Mouse (Mus musculus) spleen, adult 12 weeks (tissue): ENCODE measurements around the gene Gbp5.
"Not testable (repeated sequence)": the region's sequence is repeated elsewhere in the genome, so short reads cannot be mapped to it uniquely, and the experiment has no call there.

ENCODE experiments used
- DNase-seq: peaks from one replicate; pipeline ENCODE4 v3.0.0; 2022; ENCODE audit warnings: low spot score

Gbp5 gene

DNA sequence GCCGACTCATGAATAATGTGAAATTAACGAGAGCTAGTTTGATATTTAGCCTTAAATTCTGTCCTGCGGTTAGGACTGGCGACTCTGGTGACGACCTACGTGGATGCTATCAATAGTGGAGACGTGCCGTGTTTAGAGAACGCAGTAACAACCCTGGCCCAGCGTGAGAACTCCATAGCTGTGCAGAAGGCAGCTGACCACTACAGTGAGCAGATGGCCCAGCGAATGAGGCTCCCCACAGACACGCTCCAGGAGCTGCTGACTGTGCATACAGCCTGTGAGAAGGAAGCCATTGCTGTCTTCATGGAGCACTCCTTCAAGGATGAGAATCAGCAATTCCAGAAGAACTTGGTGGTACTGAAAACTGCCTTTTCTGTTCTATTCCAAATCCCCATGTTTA, 49.0 kb downstream of the Gbp5 start:
- DNase-seq = not testable (repeated sequence)

DNA sequence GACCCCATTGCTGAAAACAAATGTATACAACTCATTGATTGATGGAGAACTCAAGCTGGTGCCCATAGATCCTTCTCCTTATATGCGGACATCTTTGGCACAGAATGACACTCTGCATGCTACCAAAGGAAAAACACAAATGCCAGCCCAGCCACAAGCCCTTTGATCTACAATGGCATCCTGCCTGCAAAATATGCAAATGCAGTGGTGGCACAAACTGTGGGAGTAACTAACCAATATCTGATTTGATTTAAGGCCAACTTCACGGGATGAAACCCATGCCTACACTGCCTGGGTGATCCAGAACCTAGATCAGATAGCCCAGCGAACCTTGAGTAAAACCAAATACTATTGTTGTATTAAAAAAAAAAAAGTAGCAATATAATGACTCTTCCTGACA, 52.9 kb downstream of the Gbp5 start:
- DNase-seq = no peak

DNA sequence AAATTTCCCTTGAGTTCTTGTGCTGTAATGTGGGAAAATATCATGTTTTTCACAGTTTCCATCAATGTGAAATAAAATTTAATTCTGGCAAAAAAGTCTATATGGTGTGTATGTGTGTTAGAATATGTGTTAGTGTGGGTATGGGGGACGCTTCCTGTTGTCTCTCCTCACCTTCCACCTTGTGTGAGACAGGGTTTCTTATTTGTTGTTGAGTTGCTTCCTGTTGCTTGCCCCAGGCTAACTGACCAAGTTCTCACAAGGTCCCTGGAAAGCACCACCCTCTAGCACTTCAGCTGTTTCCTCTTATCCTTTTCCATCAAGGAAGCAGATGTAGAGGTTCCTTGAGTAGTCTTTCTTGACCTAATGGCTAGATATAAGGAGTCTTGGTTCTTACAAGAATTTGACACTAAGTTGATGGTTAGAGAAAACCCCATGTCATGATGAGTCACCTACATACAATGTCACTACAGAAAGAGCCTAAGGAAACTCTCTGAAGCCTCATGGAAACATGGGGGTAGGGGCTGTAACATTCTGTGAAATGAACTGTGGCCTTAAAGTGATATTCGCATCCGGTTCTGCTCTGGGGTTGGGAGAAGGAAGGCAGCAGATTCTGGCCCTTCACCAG, 56.4 kb downstream of the Gbp5 start:
- DNase-seq = no peak

DNA sequence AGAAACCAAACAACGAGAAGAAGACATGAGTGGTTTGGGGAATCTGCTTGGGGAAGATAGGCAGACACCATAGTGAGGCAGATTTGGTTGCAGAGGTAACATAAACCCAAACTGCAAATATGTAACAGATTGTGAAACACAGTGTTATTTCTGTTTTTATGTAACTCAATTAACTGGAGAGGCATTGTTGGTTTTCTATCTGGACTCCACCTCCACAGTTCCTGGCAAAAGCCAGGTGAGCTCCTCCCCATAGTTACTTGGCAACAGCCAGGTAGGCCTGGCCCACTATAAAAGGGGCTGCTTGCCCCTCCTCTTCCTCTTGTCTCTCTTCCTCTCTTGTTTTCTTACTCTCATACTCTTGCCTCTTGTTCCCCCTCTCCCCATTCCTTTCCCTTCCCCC, 60.8 kb downstream of the Gbp5 start:
- DNase-seq = no peak

DNA sequence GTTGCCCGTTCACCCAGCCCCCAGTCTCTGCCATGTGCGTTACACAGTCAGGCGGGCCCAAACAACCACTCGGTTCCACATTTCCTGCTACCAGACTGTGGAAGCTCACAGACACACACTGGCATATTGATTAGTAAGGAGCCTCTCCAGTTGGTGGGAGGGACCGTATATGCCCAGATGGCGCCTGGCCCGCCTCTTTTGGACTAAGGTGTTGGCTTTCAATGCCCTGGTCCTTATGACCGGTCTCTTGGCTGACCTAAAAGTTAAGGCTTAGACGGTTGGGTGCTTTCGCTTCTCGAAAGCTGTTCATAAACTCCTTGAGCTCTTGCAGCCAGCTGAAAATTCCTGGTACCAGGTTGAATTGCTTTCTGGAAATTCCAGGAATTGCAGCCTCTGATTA, 61.8 kb downstream of the Gbp5 start:
- no peak for DNase-seq

DNA sequence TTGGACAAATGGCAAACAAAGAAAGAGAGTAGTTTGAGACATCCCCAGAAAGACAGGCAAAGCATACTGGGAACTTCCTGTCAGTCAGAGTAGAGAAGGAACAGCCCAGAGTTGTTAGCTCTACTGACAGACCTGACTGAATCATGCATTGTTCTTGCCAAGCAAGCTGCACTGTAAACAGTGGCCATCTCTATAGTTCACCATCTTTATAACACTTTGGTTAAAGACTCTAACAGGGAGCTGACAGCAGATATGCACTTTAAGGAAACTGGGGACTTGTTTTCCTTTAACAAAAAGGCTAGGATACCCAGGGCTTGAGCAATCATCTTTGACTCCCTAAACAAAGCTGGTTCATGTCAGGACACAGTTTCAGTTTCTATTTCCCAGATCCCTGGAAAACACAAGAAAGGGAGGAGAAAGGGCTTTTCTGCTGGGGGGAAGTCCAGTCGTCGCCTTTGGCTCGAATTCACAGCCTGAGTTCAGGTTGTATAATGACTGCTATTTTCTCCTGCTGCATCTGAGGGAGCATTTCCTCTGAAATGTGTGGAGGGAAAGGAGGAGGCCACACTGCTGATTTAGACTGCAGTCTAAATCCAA, 66.0 kb downstream of the Gbp5 start, which contains the start of gene Gbp3:
Gbp3 (plus strand) TSS at position 395 of the 597 bp plus-strand sequence.
- no peak for DNase-seq

DNA sequence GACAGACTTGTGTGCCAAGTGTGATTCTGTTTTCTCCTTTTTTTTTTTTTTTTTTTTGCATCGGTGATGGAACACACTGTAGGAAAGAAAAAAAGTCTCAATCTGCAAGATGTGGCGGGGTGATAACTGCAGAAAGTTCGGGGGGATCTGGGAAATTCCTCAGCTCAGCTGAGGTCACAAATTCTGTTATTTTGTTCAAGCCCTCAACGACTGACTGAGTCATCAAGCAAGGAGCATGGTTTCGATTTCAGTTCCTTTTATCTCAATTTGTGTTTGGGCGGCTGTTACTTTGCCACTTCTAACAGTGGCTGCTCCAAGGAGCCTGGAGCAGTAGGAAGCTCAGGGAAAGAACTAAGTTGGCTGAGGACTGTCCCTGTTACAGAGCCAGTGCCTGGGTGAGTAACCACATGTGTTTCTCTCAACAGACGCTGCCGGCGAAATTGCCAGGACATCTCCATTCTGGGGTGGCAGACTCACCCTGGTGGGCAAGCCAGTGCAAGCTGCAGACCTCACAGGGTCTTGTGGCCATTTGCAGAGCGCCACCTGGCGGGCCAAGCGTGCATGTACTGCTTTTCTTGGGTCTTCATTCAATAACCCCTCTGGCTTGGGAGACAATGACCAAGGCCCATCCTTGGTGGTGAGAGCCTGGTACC, 66.6 kb downstream of the Gbp5 start:
- DNase-seq = peak; percentile 79

DNA sequence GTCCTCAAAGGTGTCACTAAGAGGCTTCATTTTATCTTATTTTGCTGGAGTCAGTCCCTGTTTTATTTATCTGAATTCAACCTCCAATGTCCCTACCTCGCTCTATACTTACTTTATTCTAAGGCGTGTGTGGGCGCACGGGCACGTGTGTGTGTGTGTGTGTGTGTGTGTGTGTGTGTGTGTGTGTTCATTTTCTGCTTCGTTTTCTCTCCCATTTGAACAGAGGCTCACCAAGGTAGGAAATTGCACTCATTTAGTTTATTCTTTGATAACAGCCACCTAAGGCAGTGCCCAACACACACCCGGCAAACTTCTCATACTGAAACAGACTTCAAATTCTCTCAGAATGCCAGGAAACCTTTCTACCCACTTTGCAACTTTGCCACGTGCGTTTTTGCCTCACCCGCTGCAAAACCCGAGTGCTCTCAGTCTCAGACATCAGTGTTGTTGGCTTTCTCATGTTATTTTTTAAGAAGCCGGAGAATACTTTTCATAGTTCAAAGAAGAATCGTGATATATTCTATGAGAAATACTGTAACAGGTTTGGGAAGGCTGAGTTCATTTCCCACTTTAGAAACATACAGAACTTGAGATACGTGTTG, 67.4 kb downstream of the Gbp5 start:
- DNase-seq = no peak

DNA sequence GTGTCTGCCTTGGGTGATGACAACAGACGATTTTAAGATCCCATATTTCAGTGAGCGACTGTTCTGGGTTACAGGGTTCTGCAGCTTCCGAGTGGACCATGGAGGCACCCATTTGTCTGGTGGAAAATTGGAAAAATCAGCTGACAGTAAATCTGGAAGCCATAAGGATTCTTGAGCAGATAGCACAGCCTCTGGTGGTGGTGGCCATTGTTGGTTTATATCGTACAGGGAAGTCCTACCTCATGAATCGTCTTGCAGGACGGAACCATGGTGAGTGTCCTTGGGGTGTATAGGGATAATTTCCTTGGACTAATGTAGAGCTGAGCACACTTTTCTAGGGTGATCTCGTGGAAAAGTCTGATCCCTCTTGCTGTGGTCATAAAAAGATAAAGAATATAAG, 67.9 kb downstream of the Gbp5 start:
- DNase-seq = no peak

DNA sequence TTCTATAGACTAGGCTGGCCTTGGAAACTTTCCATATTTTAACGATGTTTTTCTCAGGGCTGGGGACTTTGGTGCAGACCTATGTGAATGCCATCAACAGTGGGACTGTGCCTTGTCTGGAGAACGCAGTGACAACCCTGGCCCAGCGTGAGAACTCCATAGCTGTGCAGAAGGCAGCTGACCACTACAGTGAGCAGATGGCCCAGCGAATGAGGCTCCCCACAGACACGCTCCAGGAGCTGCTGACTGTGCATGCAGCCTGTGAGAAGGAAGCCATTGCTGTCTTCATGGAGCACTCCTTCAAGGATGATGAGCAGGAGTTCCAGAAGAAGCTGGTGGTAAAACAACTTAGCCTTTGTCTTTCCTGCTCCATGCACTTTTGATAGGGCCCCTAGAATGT, 73.7 kb downstream of the Gbp5 start:
- DNase-seq = not testable (repeated sequence)

DNA sequence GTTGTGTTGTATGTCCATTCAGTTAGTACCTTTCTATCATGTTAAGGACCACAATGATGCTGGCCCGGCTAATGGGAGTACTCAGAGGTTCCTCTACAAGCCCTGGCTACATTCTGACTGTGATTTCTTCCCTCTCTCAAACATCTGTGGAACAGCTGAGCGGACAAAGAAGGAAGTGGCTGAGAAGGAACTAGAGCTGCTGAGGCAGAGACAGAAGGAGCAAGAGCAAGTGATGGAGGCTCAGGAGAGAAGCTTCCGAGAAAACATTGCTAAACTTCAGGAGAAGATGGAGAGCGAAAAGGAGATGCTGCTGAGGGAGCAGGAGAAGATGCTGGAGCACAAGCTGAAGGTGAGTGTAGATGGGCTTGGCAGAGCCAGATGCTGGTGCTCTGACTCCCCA, 77.0 kb downstream of the Gbp5 start:
- no peak for DNase-seq
